Mouse (Mus musculus) urinary bladder, adult 18-20 months (tissue): ENCODE results near the gene Emg1.
A peak's percentile ranks its signal among the peaks of the same experiment; 100 is the strongest.
"Not testable (repeated sequence)": the region's sequence is repeated elsewhere in the genome, so short reads cannot be mapped to it uniquely, and the experiment has no call there.

Source experiments
- DNase-seq, 2 experiments: peaks; one replicate each; pipeline ENCODE4 v3.0.0; 2022; ENCODE audit warnings: low spot score in 2 of 2, mixed read lengths in 2 of 2

The Emg1 gene

DNA sequence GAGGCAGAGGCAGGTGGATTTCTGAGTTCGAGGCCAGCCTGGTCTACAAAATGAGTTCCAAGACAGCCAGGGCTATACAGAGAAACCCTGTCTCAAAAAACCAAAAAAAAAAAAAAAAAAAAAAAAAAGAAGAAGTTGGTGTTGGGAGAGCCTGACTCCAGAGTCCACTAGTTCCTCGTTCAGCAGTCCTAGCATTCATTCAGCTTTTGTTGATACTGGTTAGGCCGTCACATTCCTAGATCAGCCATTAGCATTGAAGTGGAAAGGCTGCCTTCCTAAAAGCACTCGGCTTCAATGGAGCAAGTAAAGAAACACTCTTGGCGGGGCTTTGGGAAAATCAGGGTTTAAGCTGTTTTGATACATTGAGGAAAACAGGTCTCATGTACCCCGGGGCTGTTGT, 29.7 kb downstream of the Emg1 start:
- not testable (repeated sequence) for DNase-seq

DNA sequence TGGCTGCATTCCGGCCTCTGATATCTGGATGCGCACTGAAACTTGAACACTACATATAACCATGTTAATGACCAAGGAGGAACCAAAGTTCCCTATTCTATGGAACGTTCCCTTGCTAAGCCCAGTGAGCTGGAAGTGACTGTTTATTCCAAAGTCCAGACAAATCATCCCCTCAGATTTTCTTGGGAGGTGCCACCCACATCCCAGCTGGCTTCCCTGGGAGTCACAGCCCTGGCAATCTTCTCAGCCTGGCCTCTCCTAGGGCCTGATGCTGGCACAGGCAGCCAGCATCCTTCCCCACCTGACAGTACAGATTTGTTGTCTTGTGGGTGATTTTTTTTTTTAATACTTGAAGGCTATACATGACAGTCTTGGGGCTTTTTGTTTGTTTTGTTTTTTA, 32.5 kb downstream of the Emg1 start:
- no peak for DNase-seq

DNA sequence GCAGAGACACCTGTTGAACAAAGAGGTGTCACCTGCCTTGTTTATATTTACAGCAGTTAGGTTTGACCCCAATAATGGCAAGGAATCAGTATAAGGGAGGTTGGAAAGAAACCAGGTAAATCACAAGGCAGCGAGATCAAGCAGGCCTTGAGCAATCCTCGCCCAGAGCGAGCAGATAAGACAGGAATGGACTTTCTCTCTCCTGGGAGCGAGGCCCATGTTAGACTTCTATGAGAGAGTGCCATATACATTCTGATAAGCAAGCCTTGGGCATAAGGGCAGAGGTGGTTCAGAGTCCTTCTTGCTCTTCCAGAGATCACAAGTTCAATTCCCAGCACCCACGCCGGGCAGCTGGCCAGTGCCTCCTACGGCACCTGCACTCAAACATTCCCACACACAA, 33.2 kb downstream of the Emg1 start:
- DNase-seq: no peak

DNA sequence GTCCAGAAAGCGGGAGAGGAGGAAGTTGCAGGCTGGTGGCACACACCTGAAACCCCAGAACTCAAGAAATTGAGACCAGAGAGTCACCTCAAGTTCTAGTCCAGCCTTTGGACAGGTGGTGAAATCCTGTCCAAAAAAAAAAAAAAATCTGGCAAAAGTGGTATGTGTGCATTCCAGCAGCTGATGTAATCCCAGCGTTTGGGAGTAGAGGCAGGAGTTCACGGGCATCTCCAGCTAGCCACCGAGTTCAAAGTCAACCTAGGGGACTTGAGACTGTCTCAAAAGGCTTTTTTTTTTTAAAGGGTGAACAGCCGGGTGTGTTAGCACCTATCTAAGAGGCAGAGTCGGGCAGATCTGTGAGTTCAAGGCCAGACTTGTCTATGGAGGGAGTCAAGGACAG, 35.8 kb downstream of the Emg1 start:
- DNase-seq: no peak

DNA sequence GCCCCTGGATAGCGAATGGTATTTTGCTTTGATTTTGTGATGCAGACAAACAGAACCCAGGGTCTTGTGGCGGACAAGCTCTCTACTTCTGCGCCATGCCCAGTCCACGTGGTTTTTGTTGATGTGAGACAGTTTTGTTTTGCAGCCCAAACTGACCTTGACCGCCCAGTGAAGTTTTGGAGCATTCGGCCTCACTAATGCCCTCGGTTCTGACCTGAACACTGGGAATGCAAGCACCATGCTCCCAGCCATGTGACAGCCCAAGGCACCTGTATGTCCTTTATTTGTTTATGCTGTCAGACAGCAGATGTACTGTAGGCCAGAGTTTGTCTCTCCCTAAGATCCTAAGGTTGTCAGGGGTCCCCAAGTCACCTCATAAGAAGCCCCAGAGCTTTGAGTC, 37.4 kb downstream of the Emg1 start:
- no peak for DNase-seq

DNA sequence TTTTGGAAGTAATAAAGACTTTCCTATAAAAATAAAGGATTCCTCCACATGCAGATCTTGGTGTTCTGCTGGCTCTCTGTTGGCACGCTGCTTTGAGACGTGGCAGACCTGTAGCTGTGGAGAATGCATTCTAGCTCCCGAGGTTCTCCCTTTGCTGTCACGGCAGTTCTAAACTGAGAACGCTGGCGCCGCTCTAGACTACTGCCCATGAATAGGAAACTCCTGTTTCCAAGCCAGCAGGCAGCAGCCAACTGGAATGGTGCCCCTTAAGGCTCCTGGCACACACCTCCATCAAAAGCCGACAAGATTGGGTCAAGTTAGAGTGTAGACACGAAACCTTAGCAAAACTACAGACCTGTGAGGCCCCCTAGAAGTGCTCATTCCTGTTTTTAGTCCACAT, 38.4 kb downstream of the Emg1 start:
- DNase-seq: no peak

DNA sequence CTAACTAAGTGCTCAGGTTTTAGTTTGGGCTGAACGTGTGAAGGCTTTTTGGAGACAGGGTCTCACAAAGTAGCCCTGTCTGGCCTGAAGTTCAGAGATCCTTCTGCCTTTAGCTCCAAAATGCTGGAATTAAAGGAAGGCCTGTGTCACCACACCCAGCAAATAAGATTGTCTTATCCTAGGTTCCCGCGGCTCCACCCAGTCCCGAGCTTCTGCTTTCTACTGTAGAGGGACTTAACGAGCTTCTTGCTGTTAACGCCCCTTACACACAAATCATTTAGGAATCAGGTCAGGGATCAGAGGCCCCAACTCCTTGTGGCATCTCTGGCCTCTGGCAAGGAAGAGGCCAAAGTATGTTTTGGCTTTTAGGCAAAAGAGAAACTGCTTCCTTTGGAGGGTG, 39.9 kb downstream of the Emg1 start:
- no peak for DNase-seq

DNA sequence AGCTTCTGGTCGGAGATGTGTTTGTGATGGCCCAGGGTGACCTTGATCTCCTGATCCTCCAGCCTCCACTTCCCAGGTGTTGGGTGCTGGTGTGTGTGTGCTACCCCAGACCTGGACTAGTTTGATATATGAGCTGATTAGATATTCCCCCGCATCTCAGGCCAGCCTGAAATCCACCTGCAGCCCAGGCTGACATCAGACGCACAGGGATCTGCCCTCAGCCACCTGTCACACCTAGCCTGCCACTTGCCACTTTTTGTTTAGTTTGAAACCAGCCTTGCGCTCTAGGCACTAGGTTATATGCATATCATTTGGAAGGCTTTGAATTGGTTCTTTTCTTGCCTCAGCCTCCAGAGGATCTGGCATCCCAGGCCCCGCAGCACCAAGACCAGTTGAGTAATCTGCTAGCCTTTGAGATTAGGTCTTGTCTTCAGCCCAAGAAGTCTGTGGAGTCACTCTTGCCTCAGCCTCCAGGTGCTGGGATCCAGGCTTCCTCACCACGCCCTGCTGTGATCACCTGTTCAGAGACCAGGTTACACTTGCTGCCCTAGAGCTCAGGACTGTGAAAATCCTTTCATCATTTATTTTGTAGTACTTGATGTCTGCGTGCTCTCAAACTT, 41.6 kb downstream of the Emg1 start:
- DNase-seq: no peak

DNA sequence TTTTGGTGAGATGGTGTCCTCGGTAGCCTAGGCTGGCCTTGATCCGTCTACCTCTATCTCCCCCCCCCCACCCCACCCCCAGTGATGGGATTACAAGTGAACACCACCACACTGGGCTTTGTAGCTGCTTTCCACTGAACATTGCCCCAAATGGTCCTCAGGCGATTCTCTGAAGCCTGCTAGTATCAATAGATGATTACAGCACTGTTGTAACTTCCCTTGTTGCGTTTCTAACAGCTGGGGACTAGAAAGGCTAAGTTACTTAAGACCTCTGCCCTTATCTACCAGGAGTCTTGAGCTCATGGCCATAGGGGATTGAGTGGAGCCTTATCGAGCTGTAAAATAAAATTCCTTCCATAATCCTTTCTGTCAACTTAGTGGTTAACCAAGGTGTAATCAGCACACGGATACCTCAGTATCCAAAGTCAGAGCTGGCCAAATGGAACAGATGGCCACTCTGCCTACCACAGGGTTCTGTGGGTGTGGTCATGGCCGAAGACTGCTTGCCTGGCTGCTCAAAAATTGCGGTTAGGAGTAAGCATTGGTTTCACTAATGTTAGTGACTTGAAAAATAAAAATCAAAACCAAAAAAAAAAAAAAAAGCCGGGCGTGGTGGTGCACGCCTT, 42.6 kb downstream of the Emg1 start:
- no peak for DNase-seq

DNA sequence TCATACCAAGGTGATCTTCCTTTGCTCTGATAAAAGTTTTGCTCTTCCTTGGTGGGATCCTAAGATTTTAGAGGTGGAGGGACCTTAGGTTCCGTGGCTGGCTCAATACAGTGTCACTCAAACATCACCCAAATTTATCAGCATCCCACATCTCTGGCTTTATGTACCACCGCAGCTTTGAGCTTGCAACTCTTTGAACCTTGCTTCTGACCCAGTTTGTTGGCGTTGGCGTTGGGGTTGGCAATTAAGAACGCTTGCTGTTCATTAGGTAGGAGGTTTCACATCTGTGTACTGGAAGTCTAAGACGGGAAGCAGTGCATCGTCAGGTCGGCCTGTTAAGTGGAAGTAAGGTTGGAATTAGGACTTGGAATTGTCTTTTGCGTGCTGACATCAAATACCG, 47.0 kb downstream of the Emg1 start:
- DNase-seq: no peak

DNA sequence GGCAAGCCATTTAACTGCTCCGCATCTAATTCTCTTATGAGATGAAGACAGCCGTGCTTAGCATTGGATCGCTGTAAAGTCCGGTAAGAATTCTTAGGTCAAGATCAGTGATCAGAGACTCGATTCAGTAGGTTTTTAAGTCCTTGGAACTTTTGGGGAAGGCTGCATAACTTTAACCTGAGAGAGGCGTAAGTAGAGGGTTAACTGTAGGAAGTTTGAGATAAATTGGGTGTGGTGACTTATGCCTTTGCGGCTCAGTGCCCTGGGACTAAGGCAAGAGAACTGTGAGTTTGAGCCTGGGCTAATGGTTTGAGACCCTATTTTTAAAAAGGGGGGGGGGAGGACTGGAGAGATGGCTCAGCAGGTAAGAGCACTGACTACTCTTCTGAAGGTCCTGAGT, 47.7 kb downstream of the Emg1 start:
- DNase-seq: no peak

DNA sequence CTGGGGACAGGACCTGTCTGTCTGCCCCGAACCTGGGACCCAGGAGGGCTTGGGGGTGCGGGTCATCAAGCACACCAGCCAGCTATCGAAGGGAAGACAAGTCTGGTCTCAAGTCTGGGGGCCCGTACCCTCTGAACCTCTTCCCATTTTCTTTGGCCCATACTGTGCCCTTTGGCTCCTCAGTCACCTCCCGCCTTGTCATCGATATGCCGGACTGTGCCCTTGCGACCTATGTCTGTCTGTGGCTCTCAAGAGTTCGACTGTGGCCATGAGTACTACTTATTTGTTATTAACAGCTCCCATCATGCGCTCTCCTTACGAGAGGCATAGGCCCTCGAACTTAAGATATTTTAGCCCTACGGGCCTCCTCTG, 48.6 kb downstream of the Emg1 start:
- no peak for DNase-seq

DNA sequence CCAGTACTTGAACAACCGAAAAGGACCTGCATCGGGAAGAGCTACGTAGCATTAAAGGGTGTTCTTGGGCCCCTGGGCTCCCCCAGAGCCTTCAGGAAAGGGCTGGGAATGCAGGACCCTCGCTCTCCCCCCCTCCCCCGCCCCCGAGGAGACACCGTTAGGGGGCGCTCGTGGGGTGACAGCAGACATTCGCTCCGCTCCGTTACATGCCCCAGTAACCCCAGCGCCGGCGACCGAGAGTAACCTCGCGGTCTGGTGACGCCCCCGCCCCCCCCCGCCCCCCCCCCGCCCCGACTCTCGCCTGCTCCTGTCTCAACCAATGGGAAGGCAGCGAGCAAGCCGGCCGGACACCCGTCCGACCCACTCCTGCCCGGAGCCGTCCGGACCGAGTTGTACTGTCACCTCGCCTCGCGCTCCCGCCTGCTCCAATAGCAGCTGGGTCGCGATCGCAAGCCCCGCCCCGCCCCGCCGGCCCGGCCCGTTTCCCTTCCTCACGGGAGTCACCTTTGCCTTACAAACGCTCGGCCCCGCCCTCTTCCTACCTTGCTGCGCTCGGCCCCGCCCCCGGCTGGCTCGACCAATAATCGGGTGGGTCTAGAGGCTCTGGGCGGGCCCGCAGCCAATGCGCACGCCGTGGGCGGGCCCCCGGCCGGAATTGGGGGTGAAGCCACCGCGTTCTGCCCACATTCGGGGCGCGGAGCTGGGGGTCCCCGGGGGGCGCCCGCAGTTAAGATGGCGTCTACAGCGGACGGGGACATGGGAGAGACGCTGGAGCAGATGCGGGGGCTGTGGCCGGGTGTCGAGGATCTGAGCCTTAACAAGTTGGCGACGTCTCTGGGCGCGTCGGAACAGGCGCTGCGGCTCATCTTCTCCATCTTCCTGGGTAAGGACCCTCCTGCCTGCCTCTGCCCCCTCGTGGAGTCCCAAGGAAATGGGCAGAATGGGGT, 49.2 kb downstream of the Emg1 start, which contains the start of gene Lpcat3:
Gene Lpcat3 (plus strand): TSS at position 551 of the 947 bp plus-strand sequence.
- DNase-seq: peak; percentile 98

DNA sequence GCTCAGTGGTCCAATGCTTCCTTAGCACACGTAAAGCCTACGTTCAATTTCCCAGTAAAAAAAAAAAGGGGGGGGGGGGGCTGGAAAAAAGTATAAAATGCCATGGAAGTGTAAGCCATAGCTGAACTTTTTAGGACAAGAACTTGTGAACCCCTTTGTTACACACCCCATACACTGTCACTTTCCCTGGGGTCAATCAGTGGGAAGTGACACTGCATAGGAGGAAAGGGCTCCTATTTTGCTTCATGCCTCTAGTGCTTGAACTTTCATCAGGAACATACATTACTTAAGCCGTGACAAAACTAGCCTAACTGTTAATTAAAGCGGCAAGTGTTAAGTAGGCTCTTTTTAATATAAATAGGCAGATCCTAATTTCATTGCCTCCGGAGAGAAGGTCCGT, 50.0 kb downstream of the Emg1 start:
- DNase-seq: no peak

DNA sequence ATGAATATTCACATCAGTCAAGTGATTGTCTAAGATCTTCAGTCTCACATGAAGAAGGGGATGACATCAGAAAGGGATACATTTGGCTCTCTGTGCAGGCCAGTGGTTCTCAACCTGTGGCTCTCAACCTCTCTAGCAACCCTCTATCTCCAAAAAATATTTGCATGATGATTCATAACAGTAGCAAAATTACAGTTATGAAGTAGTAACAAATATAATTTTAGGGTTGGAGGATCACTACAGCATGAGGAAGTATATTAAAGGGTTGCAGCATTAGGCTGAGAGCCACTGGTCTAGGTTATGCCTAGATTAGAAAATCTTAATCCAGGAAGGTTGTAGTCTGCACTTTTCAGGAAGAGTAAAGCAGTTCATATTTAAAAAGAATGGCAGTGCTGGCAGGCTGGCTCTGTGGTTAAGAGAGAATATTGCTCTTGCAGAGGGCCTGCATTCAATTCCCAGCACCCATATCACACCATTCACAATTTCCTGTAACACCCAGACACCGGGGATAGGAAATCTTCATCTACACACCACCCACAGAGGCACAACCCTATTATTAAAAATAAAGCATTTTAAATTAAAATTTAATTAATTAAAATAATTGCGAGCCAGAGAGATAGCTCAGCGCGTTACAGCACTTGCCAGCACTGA, 50.7 kb downstream of the Emg1 start:
- no peak for DNase-seq

DNA sequence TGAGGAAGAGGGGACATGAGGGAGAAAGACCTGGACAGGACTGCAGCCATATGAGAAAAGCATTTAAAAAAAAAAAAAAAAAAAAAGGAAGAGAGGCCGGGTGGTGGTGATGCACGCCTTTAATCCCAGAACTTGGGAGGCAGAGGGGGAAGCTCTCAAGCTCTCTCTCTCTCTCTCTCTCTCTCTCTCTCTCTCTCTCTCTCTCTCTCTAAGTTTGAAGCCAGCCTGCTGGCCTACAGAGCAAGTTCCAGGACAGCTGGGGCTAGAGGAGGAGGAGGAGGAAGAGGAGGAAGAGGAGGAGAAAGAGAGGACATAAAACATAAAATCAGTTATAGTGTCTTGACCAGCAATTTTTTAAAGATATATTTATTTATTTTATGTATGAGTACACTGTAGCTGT, 53.9 kb downstream of the Emg1 start:
- DNase-seq: no peak

DNA sequence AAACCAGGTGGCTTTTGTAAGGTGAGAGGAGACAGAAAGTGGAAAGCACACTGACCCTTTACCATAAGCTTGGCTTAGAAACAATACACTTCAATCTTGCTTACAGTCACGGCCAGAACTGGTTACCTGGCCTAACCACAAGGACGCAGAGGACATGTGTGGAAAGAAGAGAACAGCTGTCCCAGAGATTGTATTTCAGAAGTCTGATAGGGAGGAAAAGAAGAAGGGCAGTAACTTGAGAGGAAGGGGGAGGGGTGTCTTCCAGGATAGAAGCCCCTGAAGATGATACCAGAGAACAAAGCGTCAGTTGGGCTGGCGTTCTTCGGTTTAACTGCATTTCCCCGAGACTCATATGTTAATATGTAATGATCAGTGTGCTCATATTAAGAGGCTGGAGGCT, 56.1 kb downstream of the Emg1 start:
- DNase-seq: no peak
